Mouse (Mus musculus) spleen, adult 12 weeks (tissue): ENCODE data around the gene Tmem132d.
"Not testable (repeated sequence)": the region's sequence is repeated elsewhere in the genome, so short reads cannot be mapped to it uniquely, and the experiment has no call there.

ENCODE experiments used
- DNase-seq: peaks from one replicate; pipeline ENCODE4 v3.0.0; 2022; ENCODE audit warnings: low spot score

Tmem132d gene

DNA sequence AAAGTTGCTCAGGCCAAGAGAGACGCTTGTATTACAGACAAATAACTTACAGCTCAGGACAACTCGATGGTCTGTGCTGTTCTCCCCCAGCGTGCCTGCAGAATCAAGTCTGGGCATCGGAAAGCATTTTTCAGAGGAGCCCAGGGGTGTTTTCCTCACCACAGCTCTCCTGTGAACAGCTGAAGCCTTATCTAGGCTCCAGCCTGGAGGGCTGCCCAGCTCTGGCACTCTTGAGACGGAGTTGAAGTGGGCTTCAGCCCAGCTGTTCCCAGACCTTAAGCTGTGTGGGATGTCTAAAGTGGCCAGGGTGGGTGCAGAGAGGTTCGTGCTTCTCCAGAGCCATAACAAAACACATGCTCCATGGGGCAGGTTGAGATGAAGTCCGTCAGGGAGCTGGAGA, 657.1 kb downstream of the Tmem132d start:
- no peak for DNase-seq

DNA sequence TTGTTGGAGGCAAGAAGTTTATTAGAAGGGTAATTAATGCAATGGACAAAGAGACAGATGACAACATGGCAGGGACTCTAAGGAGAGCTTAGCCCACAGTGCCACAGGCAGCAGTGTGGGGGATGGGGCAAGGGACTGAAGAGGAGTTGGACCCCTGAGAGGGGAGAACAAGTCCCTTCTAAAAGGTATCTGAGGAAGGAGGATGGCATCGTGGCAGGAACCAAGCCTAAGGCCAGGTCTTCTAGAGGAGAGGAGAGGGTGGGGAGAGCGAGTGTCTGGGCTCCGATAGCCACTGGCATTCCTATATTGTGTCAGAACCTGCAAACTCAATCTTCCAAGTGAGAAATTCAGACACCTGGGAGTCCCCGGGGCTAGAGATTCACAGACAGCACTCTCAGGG, 674.3 kb downstream of the Tmem132d start:
- DNase-seq: no peak

DNA sequence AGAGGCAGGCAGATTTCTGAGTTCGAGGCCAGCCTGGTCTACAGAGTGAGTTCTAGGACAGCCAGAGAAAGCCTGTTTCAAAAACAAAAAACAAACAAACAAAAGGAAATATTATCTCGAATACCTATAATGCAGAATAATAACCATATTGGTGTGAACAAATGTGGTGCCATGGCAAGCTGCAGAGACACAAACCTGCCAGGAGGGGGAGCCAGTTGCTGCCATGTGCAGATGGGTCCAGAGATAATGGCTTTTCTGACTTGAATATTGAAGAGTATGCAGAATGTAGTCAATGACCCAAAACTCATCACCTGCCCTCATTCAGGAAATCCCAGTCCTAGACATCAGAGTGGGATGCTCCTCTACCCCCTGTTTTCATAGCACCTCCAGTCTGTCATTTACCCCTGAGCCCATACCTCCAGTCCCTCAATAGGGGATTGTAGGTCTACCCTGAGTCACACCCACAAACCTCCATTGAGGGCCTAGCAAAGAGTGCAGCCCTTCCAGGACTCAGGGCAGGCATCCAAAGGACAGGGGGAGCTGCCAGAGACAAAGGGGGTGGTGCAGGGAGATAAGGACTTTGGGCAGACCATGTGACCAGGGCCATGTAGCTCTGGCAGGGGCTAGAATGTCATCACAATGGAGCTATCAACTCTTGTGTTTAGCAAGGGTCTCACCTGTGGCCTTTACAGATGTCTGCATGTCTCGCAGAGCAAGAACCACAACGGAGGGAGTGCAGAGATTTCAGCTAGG, 676.0 kb downstream of the Tmem132d start:
- DNase-seq: peak; percentile 5

DNA sequence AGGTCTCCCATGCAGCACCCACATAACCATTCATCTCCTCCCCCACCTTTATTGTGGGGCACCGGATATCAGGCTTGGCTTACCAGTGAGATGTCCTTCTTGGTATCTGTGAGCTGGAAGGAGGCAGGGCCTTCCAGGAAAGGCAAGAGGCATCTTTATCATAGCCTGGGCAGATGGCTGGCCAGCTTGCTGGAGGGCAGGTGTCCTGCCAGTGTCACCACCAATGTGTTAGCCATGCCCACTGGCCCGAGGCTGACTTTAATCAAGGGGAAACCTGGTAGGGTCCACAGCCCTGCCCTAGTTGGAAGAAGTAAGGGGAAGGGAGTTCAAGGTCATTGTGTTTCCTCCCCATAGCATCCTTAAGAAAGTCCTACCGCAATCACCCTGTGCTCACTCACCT, 676.9 kb downstream of the Tmem132d start:
- no peak for DNase-seq

DNA sequence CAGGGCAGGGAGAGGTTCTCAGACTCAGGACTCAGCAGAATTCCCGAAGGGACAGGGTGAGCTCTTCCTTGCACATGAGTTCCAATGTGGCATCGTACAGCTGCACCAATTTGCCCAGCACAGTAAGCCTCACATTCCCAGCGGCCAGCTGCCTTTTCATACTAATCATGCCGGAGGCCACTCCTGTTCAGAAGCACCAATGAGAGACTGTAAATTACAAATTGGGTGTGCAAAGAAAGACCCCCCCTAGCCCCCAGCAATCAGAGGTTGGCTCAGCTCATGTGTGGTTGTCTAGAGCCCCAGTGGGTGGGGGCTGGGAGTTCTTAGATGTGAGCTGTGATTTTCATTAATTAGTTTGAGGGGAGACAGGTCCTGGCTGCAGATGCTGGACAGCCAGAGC, 677.3 kb downstream of the Tmem132d start:
- DNase-seq: no peak

DNA sequence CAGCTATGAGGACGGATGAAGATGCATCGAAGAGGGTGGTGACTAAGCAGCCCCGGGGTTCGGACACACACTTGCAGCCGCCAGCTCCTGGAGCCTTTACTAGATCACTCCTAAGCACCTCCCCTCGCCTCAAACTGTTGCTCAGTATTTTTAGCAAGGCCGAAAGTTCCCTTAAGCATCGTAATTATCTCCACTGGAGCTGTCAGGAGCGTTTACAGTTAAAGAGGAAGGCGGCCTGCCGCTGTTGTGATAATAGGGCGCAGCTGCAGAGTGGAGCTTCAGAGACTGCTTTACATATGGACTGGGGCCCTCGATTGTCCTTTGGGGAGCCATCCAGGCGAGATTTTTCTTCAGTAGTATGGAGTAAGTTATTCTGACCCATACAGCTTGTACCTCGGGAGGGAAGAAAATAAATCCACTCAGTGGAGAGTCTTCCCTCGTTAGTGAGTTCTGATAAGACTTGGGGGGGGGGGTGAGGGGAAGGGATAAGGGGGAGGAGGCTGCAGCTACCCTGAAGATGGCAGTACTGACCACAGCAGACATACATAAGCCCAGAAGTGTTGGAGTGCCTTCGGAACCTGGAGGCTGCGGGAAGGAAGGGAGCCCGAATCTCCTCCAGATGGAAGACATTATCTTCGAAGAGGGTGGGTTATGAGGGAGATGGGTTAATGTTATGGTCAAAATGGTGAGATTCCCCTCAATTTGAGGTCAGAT, 681.5 kb downstream of the Tmem132d start:
- DNase-seq: no peak

DNA sequence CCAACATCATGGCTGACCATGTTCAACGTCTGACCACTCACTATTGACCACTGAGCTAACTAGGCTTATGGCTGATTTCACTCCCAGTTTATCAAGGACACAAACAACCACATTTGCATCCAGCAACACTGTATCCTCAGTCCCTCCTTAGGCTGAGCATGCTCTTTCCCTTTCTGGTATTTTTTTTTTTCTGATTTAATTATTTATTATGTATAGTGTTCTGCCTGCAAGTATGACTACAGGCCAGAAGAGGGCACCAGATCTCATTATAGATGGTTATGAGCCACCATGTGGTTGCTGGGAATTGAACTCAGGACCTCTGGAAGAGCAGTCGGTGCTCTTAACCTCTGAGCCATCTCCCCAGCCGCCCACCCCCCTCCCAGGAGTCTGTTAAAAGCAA, 683.3 kb downstream of the Tmem132d start:
- not testable (repeated sequence) for DNase-seq

DNA sequence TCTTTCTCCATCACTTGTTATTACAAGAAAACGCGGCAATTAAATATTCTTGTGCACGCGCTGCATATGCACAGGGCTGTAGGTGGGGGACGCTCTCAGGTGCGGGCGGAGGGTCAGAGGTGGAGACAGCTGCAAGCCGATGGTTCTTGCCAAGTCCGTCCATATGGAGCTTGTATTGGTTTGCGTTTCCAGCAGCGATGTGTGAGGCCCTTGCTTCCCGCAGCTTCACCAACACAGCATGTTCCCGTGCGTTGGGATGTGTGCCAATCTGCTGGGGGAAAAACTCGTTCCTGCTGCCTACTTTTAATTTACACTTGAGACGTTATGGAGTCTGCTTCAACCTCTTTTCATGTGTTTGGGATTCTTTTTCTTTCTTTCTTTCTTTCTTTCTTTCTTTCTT, 691.5 kb downstream of the Tmem132d start:
- DNase-seq: no peak
